Mouse (Mus musculus) megakaryocyte, embryonic 14.5 days (primary cell): ENCODE measurements around the gene Cdca4. TPM values are rescaled to one million over a fixed set of nuclear protein-coding genes. Genes with fewer than 3 reads are reported as not detected.

Source experiments
- H3K27me3 ChIP-seq: replicated peaks from 2 replicates; pipeline ENCODE3; 2012; ENCODE audit warnings: inconsistent platforms
- H3K36me3 ChIP-seq: replicated peaks from 2 replicates; pipeline ENCODE3; 2012; ENCODE audit warnings: low read length, inconsistent platforms, mixed read lengths
- H3K4me1 ChIP-seq: 2 replicates; pipeline ENCODE4 v1.6.1; 2012; ENCODE audit warnings: inconsistent platforms
- H3K4me3 ChIP-seq: replicated peaks from 2 replicates; pipeline ENCODE3; 2012; ENCODE audit warnings: moderate library complexity, mild to moderate bottlenecking, inconsistent platforms
- H3K9me3 ChIP-seq: 2 replicates; pipeline ENCODE4 v1.6.1; 2012; ENCODE audit warnings: inconsistent platforms
- FLI1 ChIP-seq: IDR thresholded peaks from 2 replicates; pipeline ENCODE4 v1.6.1; 2012; ENCODE audit warnings: low read length, inconsistent platforms, mixed read lengths
- GATA1 ChIP-seq: IDR thresholded peaks from 3 replicates; pipeline ENCODE4 v1.6.1; 2012; ENCODE audit warnings: mixed read lengths, low read length, inconsistent platforms, borderline replicate concordance
- polyA plus RNA-seq: library from polyadenylated mRNA; stranded (reverse); fragments of >175 nt; gene quantifications from 2 replicates; pipeline ENCODE4 v1.2.3, GENCODE M21; 2012; ENCODE audit warnings: low replicate concordance; ENCODE audit not compliant: insufficient read depth

Cdca4 gene
- polyA plus RNA-seq, 1 experiment, result 11.7 TPM

- TF ChIP-seq GATA1, result no peak
- TF ChIP-seq FLI1, result no peak
- peaks cover 6% of the 10 kb centered on the region; the same call in 1 of the 2 replicates for H3K9me3 ChIP-seq
- H3K27me3 ChIP-seq, result peaks cover 44% of the 10 kb centered on the region
- peak overlapping the region; percentile 0 for H3K4me3 ChIP-seq
- peaks cover 54% of the 10 kb centered on the region for H3K4me1 ChIP-seq
- H3K36me3 ChIP-seq, result peaks cover 15% of the 10 kb centered on the region
These were observed 29.5 kb upstream of the Cdca4 start for GRCm38 (mm10) chr12:112858581-112859336.

GRCm38 (mm10) chr12:112857021-112857925, 28.1 kb upstream of the Cdca4 start:
- H3K27me3 ChIP-seq, result peaks cover 51% of the 10 kb centered on the region
- TF ChIP-seq FLI1 (no peak), GATA1 (no peak)
- H3K4me3 ChIP-seq, result peak overlapping the region; percentile 13
- no peaks in the 10 kb centered on the region for H3K9me3 ChIP-seq
- peaks cover 68% of the 10 kb centered on the region for H3K4me1 ChIP-seq
- peaks cover 25% of the 10 kb centered on the region for H3K36me3 ChIP-seq

- TF ChIP-seq FLI1 (no peak), GATA1 (no peak)
- H3K4me1 ChIP-seq, result peaks cover 68% of the 10 kb centered on the region
- H3K36me3 ChIP-seq, result peaks cover 34% of the 10 kb centered on the region
These were observed 27.1 kb upstream of the Cdca4 start for GRCm38 (mm10) chr12:112856338-112856737.

GRCm38 (mm10) chr12:112854610-112855333, 25.5 kb upstream of the Cdca4 start:
- Histone ChIP-seq H3K36me3 (peaks cover 36% of the 10 kb centered on the region), H3K9me3 (no peaks in the 10 kb centered on the region), H3K4me3 (peak overlapping the region; percentile 16), H3K27me3 (peaks cover 51% of the 10 kb centered on the region), H3K4me1 (peaks cover 66% of the 10 kb centered on the region)
- TF ChIP-seq GATA1 (no peak), FLI1 (no peak)

More at GRCm38 (mm10) chr12:112856338-112856737, 27.1 kb upstream of the Cdca4 start:
- no peaks in the 10 kb centered on the region for H3K9me3 ChIP-seq
- H3K4me3 ChIP-seq, result no peak overlapping the region
- peaks cover 54% of the 10 kb centered on the region for H3K27me3 ChIP-seq

- TF ChIP-seq FLI1 (no peak), GATA1 (no peak)
- peaks cover under 1% of the 10 kb centered on the region; the same call in 1 of the 2 replicates for H3K9me3 ChIP-seq
- peaks cover 31% of the 10 kb centered on the region for H3K36me3 ChIP-seq
- peaks cover 59% of the 10 kb centered on the region for H3K4me1 ChIP-seq
- H3K4me3 ChIP-seq, result peak overlapping the region; percentile 80
- H3K27me3 ChIP-seq, result peaks cover 44% of the 10 kb centered on the region
These were observed 24.0 kb upstream of the Cdca4 start for GRCm38 (mm10) chr12:112853050-112853729.

GRCm38 (mm10) chr12:112851116-112851515, 21.9 kb upstream of the Cdca4 start:
- peaks cover 27% of the 10 kb centered on the region for H3K36me3 ChIP-seq
- peaks cover 43% of the 10 kb centered on the region for H3K27me3 ChIP-seq
- H3K9me3 ChIP-seq, result peaks cover 4% of the 10 kb centered on the region; the same call in 1 of the 2 replicates
- no peak overlapping the region for H3K4me3 ChIP-seq
- H3K4me1 ChIP-seq, result peaks cover 56% of the 10 kb centered on the region
- no peak for TF ChIP-seq GATA1

GRCm38 (mm10) chr12:112850344-112850743, 21.1 kb upstream of the Cdca4 start:
- Histone ChIP-seq H3K36me3 (peaks cover 25% of the 10 kb centered on the region), H3K27me3 (peaks cover 46% of the 10 kb centered on the region), H3K9me3 (peaks cover 4% of the 10 kb centered on the region; the same call in 1 of the 2 replicates), H3K4me1 (peaks cover 55% of the 10 kb centered on the region), H3K4me3 (no peak overlapping the region)
- TF ChIP-seq GATA1, result no peak
- TF ChIP-seq FLI1, result no peak

GRCm38 (mm10) chr12:112849235-112850022, 20.2 kb upstream of the Cdca4 start:
- no peak overlapping the region for H3K4me3 ChIP-seq
- peaks cover 22% of the 10 kb centered on the region for H3K36me3 ChIP-seq
- H3K9me3 ChIP-seq, result peaks cover 4% of the 10 kb centered on the region; the same call in 1 of the 2 replicates
- peaks cover 40% of the 10 kb centered on the region for H3K27me3 ChIP-seq
- H3K4me1 ChIP-seq, result peaks cover 48% of the 10 kb centered on the region
- TF ChIP-seq GATA1 (no peak), FLI1 (no peak)
